ENCODE assay signal across 8 mouse cellular contexts in the genomic region with DNA sequence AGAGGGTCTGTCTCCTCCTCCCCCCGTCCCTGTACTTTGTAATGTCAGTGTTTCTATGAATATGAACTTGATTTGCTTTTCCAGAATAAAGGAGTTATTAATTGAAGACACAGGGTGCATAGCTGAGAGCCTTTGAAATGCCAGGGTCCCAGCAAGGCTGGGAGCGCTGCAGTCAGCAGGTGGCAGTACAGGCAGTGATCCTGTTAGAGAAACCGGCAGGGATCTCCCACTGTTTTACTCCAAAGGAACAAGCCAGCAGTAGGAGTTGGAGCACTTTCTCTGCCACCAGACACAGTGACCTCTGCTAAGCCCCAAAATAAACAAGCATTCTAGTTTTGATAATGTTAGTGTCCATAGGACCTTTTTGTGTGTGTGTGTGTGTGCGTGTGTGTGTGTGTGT. TPM values are rescaled to one million over a fixed set of nuclear protein-coding genes. Genes with fewer than 3 reads are reported as not detected.
DNase-seq lines count a peak whose midpoint lies in the region; ATAC-seq and TF ChIP-seq lines count a peak whose summit lies in the region.

No protein-coding gene starts in this region.

- H3K36me3 ChIP-seq in kidney, embryonic 16.5 days (ENCODE audit: insufficient read depth, low read length), result peaks cover 19% of the 10 kb centered on the region
- H3K36me3 ChIP-seq in testis, adult 2 months (ENCODE audit: control insufficient read depth, insufficient read depth, low read length), result 0 out of 2 replicates have a peak, but pooled peaks cover 1% of the 10 kb centered on the region
- peaks cover 14% of the 10 kb centered on the region; the same call in 1 of the 2 replicates for H3K36me3 ChIP-seq in intestine, embryonic 15.5 days
- H3K36me3 ChIP-seq in neural tube, embryonic 15.5 days, result peaks cover 36% of the 10 kb centered on the region

- 50% methylated on average over 4 of the region's 4 CpGs for WGBS in kidney, embryonic 16.5 days
- WGBS in intestine, embryonic 15.5 days, result 43% methylated on average over 4 of the region's 4 CpGs
- WGBS in neural tube, embryonic 15.5 days, result 44% methylated on average over 4 of the region's 4 CpGs

- H3K27ac ChIP-seq in kidney, embryonic 16.5 days (ENCODE audit: low read length), result no peak overlapping the region
- H3K27ac ChIP-seq in testis, adult 2 months (ENCODE audit: control insufficient read depth, insufficient read depth, low read depth, low read length), result no peak overlapping the region
- no peak overlapping the region for H3K27ac ChIP-seq in intestine, embryonic 15.5 days
- H3K27ac ChIP-seq in neural tube, embryonic 15.5 days (replicated peaks), result no peak overlapping the region

- no peaks in the 10 kb centered on the region for H3K4me1 ChIP-seq in kidney, embryonic 16.5 days (ENCODE audit: insufficient read depth, low read length)
- H3K4me1 ChIP-seq in testis, adult 2 months (ENCODE audit: control insufficient read depth, insufficient read depth, low read length), result no peaks in the 10 kb centered on the region
- H3K4me1 ChIP-seq in intestine, embryonic 15.5 days (replicated peaks), result no peaks in the 10 kb centered on the region
- no peaks in the 10 kb centered on the region for H3K4me1 ChIP-seq in neural tube, embryonic 15.5 days

- no peak overlapping the region for H3K9ac ChIP-seq in kidney, embryonic 16.5 days (replicated peaks; ENCODE audit: low read length)
- H3K9ac ChIP-seq in intestine, embryonic 15.5 days, result no peak overlapping the region
- H3K9ac ChIP-seq in neural tube, embryonic 15.5 days (replicated peaks), result no peak overlapping the region

- no peaks in the 10 kb centered on the region for H3K27me3 ChIP-seq in kidney, embryonic 16.5 days (ENCODE audit: insufficient read depth, low read length)
- H3K27me3 ChIP-seq in testis, adult 2 months (ENCODE audit: control insufficient read depth, insufficient read depth, low read length), result no peaks in the 10 kb centered on the region
- no peaks in the 10 kb centered on the region for H3K27me3 ChIP-seq in intestine, embryonic 15.5 days (replicated peaks)
- H3K27me3 ChIP-seq in neural tube, embryonic 15.5 days (replicated peaks), result no peaks in the 10 kb centered on the region

- H3K9me3 ChIP-seq in kidney, embryonic 16.5 days (ENCODE audit: low read length), result peaks cover 4% of the 10 kb centered on the region; the same call in 1 of the 2 replicates
- H3K9me3 ChIP-seq in intestine, embryonic 15.5 days, result no peaks in the 10 kb centered on the region; the same call in 1 of the 2 replicates
- H3K9me3 ChIP-seq in neural tube, embryonic 15.5 days (replicated peaks), result no peaks in the 10 kb centered on the region

- peak; percentile 34; the same call in 1 of the 2 replicates for TF ChIP-seq CTCF in testis, adult 2 months (IDR thresholded peaks at IDR 0.05; ENCODE audit: control insufficient read depth, insufficient read depth, insufficient replicate concordance, low read depth, low read length)
- peak; percentile 67 for TF ChIP-seq CTCF in brain, embryonic 14.5 days (IDR thresholded peaks at IDR 0.05; ENCODE audit: borderline replicate concordance, extremely low read depth, insufficient read depth, insufficient read length)

- DNase-seq in kidney, adult 18-20 months, result peak; percentile 63
- no peak for DNase-seq in testis, postnatal 14 days (ENCODE audit: low spot score)
- DNase-seq in brain, embryonic 14.5 days (ENCODE audit: low read depth), result peak; percentile 55
- peak; percentile 44 for DNase-seq in retina, postnatal 1 day

- TF ChIP-seq POLR2A in testis, adult 2 months (IDR thresholded peaks at IDR 0.05; ENCODE audit: control insufficient read depth, low read depth, low read length), result no peak
- no peak for TF ChIP-seq POLR2A in brain, embryonic 14.5 days (IDR thresholded peaks at IDR 0.05; ENCODE audit: borderline replicate concordance, extremely low read depth, insufficient read depth, insufficient read length, poor library complexity, severe bottlenecking)

- no peak for ATAC-seq in kidney, embryonic 16.5 days (ENCODE audit: low FRiP score, low TSS enrichment)
- no peak; the same call in 1 of the 2 replicates for ATAC-seq in intestine, embryonic 15.5 days
- no peak for ATAC-seq in neural tube, embryonic 15.5 days (ENCODE audit: low FRiP score)

- H3K4me2 ChIP-seq in kidney, embryonic 16.5 days (replicated peaks; ENCODE audit: low read depth, low read length), result no peak overlapping the region
- no peak overlapping the region for H3K4me2 ChIP-seq in intestine, embryonic 15.5 days (replicated peaks)
- no peak overlapping the region for H3K4me2 ChIP-seq in neural tube, embryonic 15.5 days

- H3K4me3 ChIP-seq in kidney, embryonic 16.5 days (ENCODE audit: low read length), result no peak overlapping the region
- H3K4me3 ChIP-seq in testis, adult 2 months (ENCODE audit: control insufficient read depth, low read depth, low read length), result no peak overlapping the region
- H3K4me3 ChIP-seq in intestine, embryonic 15.5 days (replicated peaks), result no peak overlapping the region
- H3K4me3 ChIP-seq in neural tube, embryonic 15.5 days (replicated peaks), result no peak overlapping the region

RNA-seq across cellular contexts. Expression of a gene that starts 10.2 kb away (rescaled TPM):
- 3.9 and 4.1 TPM in 2 replicates for polyA plus RNA-seq in kidney, embryonic 16.5 days (2015; fragmentation: Nextera tagmentation; extraction: Ambion mirVana)
- 24.9 and 31.4 TPM in 2 replicates for polyA plus RNA-seq in testis, adult 2 months (2012; rRNA removed)
- polyA plus RNA-seq in brain, embryonic 14.5 days (2012; rRNA removed), result 0.66 and 0.82 TPM in 2 replicates
- polyA plus RNA-seq in intestine, embryonic 15.5 days (2015; fragmentation: Nextera tagmentation; extraction: Ambion mirVana), result 3.6 and 3.9 TPM in 2 replicates
- polyA plus RNA-seq in neural tube, embryonic 15.5 days (2015; fragmentation: Nextera tagmentation; extraction: Ambion mirVana), result 3.4 and 3.5 TPM in 2 replicates

RNA-seq across cellular contexts. Expression of a gene that starts 18.8 kb away (rescaled TPM):
- 42.9 and 45.7 TPM in 2 replicates for polyA plus RNA-seq in kidney, embryonic 16.5 days (2015; fragmentation: Nextera tagmentation; extraction: Ambion mirVana)
- 37.0 and 38.5 TPM in 2 replicates for polyA plus RNA-seq in testis, adult 2 months (2012; rRNA removed)
- 24.5 and 25.8 TPM in 2 replicates for polyA plus RNA-seq in brain, embryonic 14.5 days (2012; rRNA removed)
- 37.7 and 39.8 TPM in 2 replicates for polyA plus RNA-seq in intestine, embryonic 15.5 days (2015; fragmentation: Nextera tagmentation; extraction: Ambion mirVana)
- 36.5 and 43.6 TPM in 2 replicates for polyA plus RNA-seq in neural tube, embryonic 15.5 days (2015; fragmentation: Nextera tagmentation; extraction: Ambion mirVana)

RNA-seq across cellular contexts. Expression of a gene that starts 31.6 kb away (rescaled TPM):
- polyA plus RNA-seq in kidney, embryonic 16.5 days (2015; fragmentation: Nextera tagmentation; extraction: Ambion mirVana), result 39.3 and 45.1 TPM in 2 replicates
- polyA plus RNA-seq in testis, adult 2 months (2012; rRNA removed), result 13.7 and 14.1 TPM in 2 replicates
- polyA plus RNA-seq in brain, embryonic 14.5 days (2012; rRNA removed), result 36.4 and 43.8 TPM in 2 replicates
- 27.8 and 31.3 TPM in 2 replicates for polyA plus RNA-seq in intestine, embryonic 15.5 days (2015; fragmentation: Nextera tagmentation; extraction: Ambion mirVana)
- polyA plus RNA-seq in neural tube, embryonic 15.5 days (2015; fragmentation: Nextera tagmentation; extraction: Ambion mirVana), result 37.7 and 39.0 TPM in 2 replicates

RNA-seq across cellular contexts. Expression of a gene that starts 36.4 kb away (rescaled TPM):
- polyA plus RNA-seq in kidney, embryonic 16.5 days (2015; fragmentation: Nextera tagmentation; extraction: Ambion mirVana), result 75.8 and 77.0 TPM in 2 replicates
- 5.1 and 6.0 TPM in 2 replicates for polyA plus RNA-seq in testis, adult 2 months (2012; rRNA removed)
- 22.2 and 30.5 TPM in 2 replicates for polyA plus RNA-seq in brain, embryonic 14.5 days (2012; rRNA removed)
- 74.5 and 82.9 TPM in 2 replicates for polyA plus RNA-seq in intestine, embryonic 15.5 days (2015; fragmentation: Nextera tagmentation; extraction: Ambion mirVana)
- polyA plus RNA-seq in neural tube, embryonic 15.5 days (2015; fragmentation: Nextera tagmentation; extraction: Ambion mirVana), result 69.9 and 70.3 TPM in 2 replicates
